Mouse (Mus musculus) thymus, adult 2 months (tissue): ENCODE measurements at regions not wholly inside any gene's neighbourhood (a gene's known extent, or its start where the extent isn't known, plus 50 kb on each side); places are given as distances from the start of the nearest gene placed in this dataset.

Experiments used
- DNase-seq: peaks from one replicate; pipeline ENCODE4 v3.0.0; 2021
- H3K27ac ChIP-seq: fragments of 200-500 bp; 2 replicates; pipeline ENCODE4 v1.5.1; 2012; ENCODE audit warnings: low read length, control low read depth; ENCODE audit not compliant: control insufficient read depth, insufficient read depth
- H3K27me3 ChIP-seq: fragments of 200-500 bp; 2 replicates; pipeline ENCODE4 v1.6.1; 2012; ENCODE audit warnings: mild to moderate bottlenecking, low read length, moderate library complexity, mixed read lengths; ENCODE audit not compliant: control insufficient read depth, insufficient read depth
- H3K36me3 ChIP-seq: fragments of 200-500 bp; 2 replicates; pipeline ENCODE4 v1.6.1; 2012; ENCODE audit warnings: mild to moderate bottlenecking, low read length, moderate library complexity; ENCODE audit not compliant: control insufficient read depth, insufficient read depth
- H3K4me1 ChIP-seq: fragments of 200-500 bp; replicated peaks from 2 replicates; pipeline ENCODE4 v1.6.1; 2012; ENCODE audit warnings: low read length; ENCODE audit not compliant: control insufficient read depth, insufficient read depth
- H3K4me3 ChIP-seq: fragments of 200-500 bp; 2 replicates; pipeline ENCODE4 v1.5.1; 2012; ENCODE audit warnings: mild to moderate bottlenecking, low read length, control low read depth, moderate library complexity; ENCODE audit not compliant: control insufficient read depth, insufficient read depth
- CTCF ChIP-seq: fragments of 200-500 bp; IDR thresholded peaks from 2 replicates; pipeline ENCODE4 v1.5.1; 2012; ENCODE audit warnings: mild to moderate bottlenecking, control low read depth, low read length, moderate library complexity, borderline replicate concordance; ENCODE audit not compliant: control insufficient read depth, poor library complexity, insufficient read depth; ENCODE audit errors: extremely low read depth
- POLR2A ChIP-seq: fragments of 200-500 bp; IDR thresholded peaks from 2 replicates; pipeline ENCODE4 v1.6.1; 2012; ENCODE audit warnings: mild to moderate bottlenecking, low read length, control low read depth, moderate library complexity; ENCODE audit not compliant: control insufficient read depth, poor library complexity, insufficient read depth; ENCODE audit errors: extremely low read depth
- WGBS: fragments of 180-500 bp; shearing (Covaris S2); methylation state at CpG from one replicate; pipeline ENCODE4 v1.1.7; 2018; 5-methylcytosine and 5-hydroxymethylcytosine counted together

DNA sequence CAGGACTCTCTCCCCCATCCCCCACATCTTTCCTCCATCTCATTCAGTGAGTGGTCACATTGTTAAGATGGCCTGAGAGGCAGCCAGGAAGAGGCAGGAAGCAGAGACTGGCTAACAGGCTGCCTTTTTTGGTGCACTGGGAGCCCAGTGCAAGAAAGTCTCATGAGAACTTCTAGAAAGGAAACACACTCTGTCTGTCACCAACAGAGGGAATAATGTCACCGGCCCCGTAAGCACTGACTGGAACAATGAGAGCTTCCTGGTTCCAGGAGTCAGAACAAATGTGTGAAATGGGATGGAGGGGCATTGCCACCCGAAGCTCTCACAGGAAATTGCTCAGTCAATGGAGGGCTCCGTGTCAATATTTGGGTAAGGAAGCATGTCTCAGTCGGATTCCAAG, 111.3 kb upstream of the Arglu1 start:
- 61% methylated on average over 5 of the region's 5 CpGs for WGBS
- DNase-seq, result no peak
- H3K27ac ChIP-seq, result no peak overlapping the region
- no peak overlapping the region for H3K4me3 ChIP-seq
- H3K36me3 ChIP-seq, result no peaks in the 10 kb centered on the region
- H3K27me3 ChIP-seq, result no peaks in the 10 kb centered on the region
- H3K4me1 ChIP-seq, result no peaks in the 10 kb centered on the region
- TF ChIP-seq CTCF (no peak), POLR2A (no peak)

DNA sequence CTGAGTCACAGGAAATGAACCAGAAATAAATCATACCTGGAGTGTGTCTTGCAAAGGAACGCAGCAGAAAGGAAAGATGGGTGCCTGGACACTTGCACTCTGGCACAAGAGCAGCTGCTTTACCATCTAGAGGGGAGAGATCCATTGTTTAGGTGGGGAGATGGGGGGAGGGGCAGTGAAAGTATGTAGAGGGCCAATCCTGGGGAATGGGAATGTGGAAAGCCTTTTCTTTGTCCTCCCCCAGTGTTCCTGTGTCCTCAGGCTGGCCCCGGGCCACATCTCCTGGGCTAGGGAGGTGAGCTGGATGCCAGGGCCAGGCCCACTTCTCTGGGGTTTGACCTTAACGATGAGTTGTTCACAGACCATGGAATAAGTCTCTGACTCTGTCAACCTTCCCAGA, 107.2 kb upstream of the Arglu1 start:
- H3K36me3 ChIP-seq, result no peaks in the 10 kb centered on the region
- no peak for DNase-seq
- H3K27me3 ChIP-seq, result no peaks in the 10 kb centered on the region
- TF ChIP-seq POLR2A (no peak), CTCF (no peak)
- H3K27ac ChIP-seq, result no peak overlapping the region
- WGBS, result 72% methylated on average over 3 of the region's 3 CpGs
- no peak overlapping the region for H3K4me3 ChIP-seq
- no peaks in the 10 kb centered on the region for H3K4me1 ChIP-seq

DNA sequence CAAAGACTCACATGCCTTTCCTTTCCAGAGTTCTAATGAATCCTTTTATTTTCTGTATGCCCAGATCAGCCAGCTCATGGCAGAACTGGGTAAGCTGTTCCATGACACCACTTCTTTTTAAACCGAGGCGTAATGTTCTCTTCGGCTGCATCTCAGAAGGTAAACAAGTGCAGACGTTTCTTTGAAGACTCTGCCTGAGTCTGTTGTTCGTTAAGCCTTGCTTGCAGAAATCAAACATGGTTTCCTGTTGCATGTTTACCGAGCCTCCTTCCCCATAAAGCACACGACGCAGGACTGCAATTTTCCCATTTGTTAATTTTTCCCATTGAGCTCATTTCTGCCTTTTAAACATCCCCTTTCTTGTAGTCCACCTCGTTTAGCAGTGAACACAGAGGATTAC, 106.6 kb upstream of the Arglu1 start:
- Histone ChIP-seq H3K27me3 (no peaks in the 10 kb centered on the region), H3K4me3 (no peak overlapping the region), H3K27ac (no peak overlapping the region), H3K4me1 (no peaks in the 10 kb centered on the region), H3K36me3 (no peaks in the 10 kb centered on the region)
- DNase-seq, result no peak
- TF ChIP-seq POLR2A, result no peak
- no peak for TF ChIP-seq CTCF
- WGBS, result 49% methylated on average over 9 of the region's 9 CpGs

DNA sequence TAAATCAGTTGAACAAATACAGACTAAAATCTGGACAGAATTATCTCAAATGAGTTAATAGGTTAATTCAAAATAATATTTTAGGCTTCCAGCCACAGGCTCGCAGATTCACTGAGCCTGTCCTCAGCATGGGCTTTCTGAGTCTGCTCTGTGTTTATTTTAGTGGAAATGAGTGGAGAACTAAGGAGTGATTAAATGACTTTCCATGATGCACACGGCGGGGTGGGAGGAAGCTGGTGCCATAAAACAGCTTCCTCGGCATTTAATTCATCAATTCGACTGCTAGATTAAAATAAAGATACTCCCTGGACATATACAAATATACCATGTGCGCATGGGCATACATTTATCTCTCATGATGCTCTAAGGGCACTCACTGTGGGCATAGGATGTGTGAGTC, 104.4 kb upstream of the Arglu1 start:
- no peaks in the 10 kb centered on the region for H3K36me3 ChIP-seq
- TF ChIP-seq CTCF, result no peak
- TF ChIP-seq POLR2A, result no peak
- 79% methylated on average over 6 of the region's 6 CpGs for WGBS
- no peak overlapping the region for H3K27ac ChIP-seq
- no peaks in the 10 kb centered on the region for H3K4me1 ChIP-seq
- no peak for DNase-seq
- no peak overlapping the region for H3K4me3 ChIP-seq
- H3K27me3 ChIP-seq, result no peaks in the 10 kb centered on the region

DNA sequence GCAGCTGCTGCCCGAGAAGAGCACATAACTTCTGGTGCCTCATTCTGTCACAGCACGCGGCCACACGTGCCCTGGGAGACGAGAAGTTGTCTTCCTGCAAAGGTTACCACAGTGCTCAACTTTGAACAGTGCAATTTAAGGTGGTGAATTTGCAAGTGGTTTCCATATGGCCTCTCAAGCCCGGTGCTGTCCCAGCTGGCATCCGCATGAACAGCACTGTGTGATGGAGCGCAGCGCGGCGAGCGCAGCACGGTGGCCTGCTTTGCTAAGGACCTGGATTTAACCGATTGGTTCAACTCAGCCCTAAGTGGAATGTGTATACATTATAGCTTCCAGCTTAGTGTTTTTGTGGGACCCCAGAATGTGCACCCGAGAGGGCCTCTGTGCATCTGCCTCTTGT, 89.6 kb upstream of the Arglu1 start:
- H3K4me1 ChIP-seq, result no peaks in the 10 kb centered on the region
- no peaks in the 10 kb centered on the region for H3K36me3 ChIP-seq
- H3K4me3 ChIP-seq, result no peak overlapping the region
- no peak for TF ChIP-seq POLR2A
- TF ChIP-seq CTCF, result no peak
- no peaks in the 10 kb centered on the region for H3K27me3 ChIP-seq
- no peak overlapping the region for H3K27ac ChIP-seq
- 91% methylated on average over 15 of the region's 15 CpGs for WGBS
- DNase-seq, result no peak

DNA sequence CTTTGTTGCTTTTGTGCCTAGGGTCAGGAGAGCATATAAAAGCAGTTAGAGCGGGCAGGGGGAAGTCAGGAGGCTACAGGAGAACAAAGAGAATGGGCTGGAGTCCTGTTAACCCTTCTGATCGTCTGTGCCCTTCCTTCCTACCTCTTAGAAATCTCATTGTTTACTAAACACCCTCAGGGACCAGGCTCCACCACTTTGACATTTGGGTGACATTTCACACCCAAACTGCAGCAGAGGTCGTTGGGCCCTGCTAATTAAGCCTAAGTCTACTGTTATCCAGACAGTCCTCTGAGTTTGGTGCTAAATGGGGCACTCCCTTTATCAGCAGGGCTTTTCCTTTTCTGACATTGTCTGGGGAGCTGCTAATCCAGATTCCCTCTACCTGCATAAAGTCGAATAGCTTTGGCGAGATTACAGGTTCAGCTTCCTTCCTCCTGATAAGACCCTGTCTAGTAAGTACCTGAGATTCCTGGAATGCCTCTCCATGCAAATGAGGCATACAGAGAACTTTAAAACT, 84.2 kb upstream of the Arglu1 start:
- WGBS, result 60% methylated on average over 5 of the region's 5 CpGs
- TF ChIP-seq CTCF (no peak), POLR2A (no peak)
- H3K4me1 ChIP-seq, result no peaks in the 10 kb centered on the region
- DNase-seq, result no peak
- no peak overlapping the region for H3K4me3 ChIP-seq
- no peaks in the 10 kb centered on the region for H3K36me3 ChIP-seq
- H3K27ac ChIP-seq, result no peak overlapping the region
- H3K27me3 ChIP-seq, result no peaks in the 10 kb centered on the region

DNA sequence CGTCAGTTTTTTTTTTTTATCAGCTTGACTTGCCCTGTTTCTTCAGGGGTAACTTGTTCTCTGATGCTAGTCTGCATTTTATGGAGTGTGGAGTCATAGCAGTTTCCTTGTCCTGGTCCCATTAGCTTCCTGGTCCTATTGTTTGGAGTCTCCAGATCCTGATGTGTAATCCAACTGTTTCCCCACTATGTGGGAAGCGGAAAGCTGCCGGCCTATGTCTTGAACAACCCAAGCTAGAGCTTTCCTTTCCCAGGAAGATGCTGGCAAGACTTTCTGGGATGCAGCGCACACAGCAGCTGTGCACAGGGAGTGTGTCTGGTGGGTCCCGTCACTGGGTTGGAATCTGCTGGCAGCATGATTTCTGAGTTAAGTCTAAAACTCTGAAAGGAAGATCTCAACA, 82.1 kb upstream of the Arglu1 start:
- no peak for DNase-seq
- 91% methylated on average over 5 of the region's 5 CpGs for WGBS
- Histone ChIP-seq H3K36me3 (no peaks in the 10 kb centered on the region), H3K27me3 (no peaks in the 10 kb centered on the region), H3K4me3 (no peak overlapping the region), H3K4me1 (no peaks in the 10 kb centered on the region), H3K27ac (no peak overlapping the region)
- TF ChIP-seq CTCF (no peak), POLR2A (no peak)
